Mouse (Mus musculus) brain, embryonic 14.5 days (tissue): ENCODE measurements around the gene Ino80e.
A peak's percentile ranks its signal among the peaks of the same experiment; 100 is the strongest.

Experiments
- CTCF ChIP-seq: fragments of 200-500 bp; IDR thresholded peaks from 2 replicates; pipeline ENCODE4 v1.5.1; 2012; ENCODE audit warnings: inconsistent platforms, mild to moderate bottlenecking, moderate library complexity, borderline replicate concordance; ENCODE audit not compliant: insufficient read depth, insufficient read length; ENCODE audit errors: extremely low read depth
- POLR2A ChIP-seq: fragments of 200-500 bp; IDR thresholded peaks from 2 replicates; pipeline ENCODE4 v1.6.1; 2012; ENCODE audit warnings: mild to moderate bottlenecking, inconsistent platforms, borderline replicate concordance; ENCODE audit not compliant: poor library complexity, insufficient read depth, insufficient read length, severe bottlenecking; ENCODE audit errors: extremely low read depth

DNA sequence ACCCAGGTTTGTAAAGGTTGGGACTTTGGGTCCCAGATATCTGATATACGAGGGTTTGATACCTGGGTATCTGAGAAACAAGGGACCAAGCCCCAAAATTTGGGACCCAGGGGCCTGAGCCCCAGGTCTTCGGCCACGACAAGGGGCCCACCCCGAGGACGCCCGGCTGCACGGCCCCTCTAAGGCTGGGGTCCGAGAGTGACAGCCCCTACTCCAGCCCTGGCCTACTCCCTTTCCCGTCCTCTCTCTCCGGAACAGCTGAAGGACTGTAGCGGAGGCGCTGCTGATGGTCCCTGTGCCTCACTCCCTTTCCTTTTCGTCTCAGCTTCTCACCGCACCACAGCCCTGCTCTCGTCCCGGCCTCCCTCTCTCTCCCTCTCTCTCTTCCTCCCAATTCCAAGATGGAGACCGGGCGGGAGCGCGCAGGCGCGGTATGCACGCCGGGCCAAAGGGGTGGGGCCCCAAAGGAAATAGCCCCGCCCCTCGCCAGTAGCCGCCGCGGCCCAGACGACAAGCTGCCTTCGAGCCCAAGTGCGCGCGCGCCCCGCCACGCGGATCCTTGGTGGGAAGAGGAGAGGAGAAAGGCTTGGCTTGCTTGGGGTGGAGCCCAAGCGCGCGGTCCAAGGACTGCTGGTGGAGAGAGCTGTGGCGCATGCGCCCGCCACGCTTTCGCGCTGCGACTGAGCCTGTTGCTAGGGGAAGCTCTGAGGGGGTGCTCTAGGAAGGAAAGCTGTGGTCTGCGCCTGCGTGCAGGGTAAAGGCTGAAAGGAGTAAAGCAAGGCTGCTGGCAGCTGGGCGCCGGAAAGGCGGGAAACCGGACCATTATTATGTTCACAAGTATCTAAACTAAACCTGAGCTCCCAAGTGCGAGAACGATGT is 22.3 kb upstream of the Ino80e start, which contains the start of gene Taok2:
- TF ChIP-seq POLR2A (peak; percentile 58; the same call in 1 of the 2 replicates), CTCF (no peak)
